Mouse (Mus musculus) mouse embryonic stem cell (cell line): Measurements from ENCODE around the gene Gpr146.

Experiments
- in situ Hi-C, 2 experiments: fragments of 300-500 bp; cut with MboI; formaldehyde crosslinking; loops; 1 replicate in 1 of 2; 3 replicates in 1 of 2; pipeline ENCODE4 v1.14.3; 2019 to 2020; ENCODE audit warnings: low sequenced_read_pairs in 2 of 2, low pct_unique_long_range_greater_than_20kb in 1 of 2, mixed read lengths in 1 of 2; ENCODE audit not compliant: unreplicated experiment in 1 of 2

Gpr146 gene

GRCm38 (mm10) chr5:139392219-139393196, 15.0 kb downstream of the Gpr146 start:
- in situ Hi-C loops, result no loop called here

GRCm38 (mm10) chr5:139393197-139393588, 15.7 kb downstream of the Gpr146 start:
- in situ Hi-C loops, result no loop called here

GRCm38 (mm10) chr5:139394399-139394798, 16.9 kb downstream of the Gpr146 start:
- in situ Hi-C loops, result no loop called here

- in situ Hi-C loops, result no loop called here
Measured at GRCm38 (mm10) chr5:139395528-139395927, 18.0 kb downstream of the Gpr146 start.

GRCm38 (mm10) chr5:139397359-139397916, 19.9 kb downstream of the Gpr146 start:
- in situ Hi-C loops, result no loop called here

- in situ Hi-C loops, result no loop called here
Measured at GRCm38 (mm10) chr5:139397959-139398753, 20.7 kb downstream of the Gpr146 start.

- in situ Hi-C loops, result no loop called here
Measured at GRCm38 (mm10) chr5:139398786-139399185, 21.3 kb downstream of the Gpr146 start.

- in situ Hi-C loops, result no loop called here
Measured at GRCm38 (mm10) chr5:139399991-139400390, 22.5 kb downstream of the Gpr146 start.

- in situ Hi-C loops, result no loop called here
Measured at GRCm38 (mm10) chr5:139402106-139402505, 24.6 kb downstream of the Gpr146 start.

GRCm38 (mm10) chr5:139403692-139404260, 26.3 kb downstream of the Gpr146 start:
- in situ Hi-C loops, result no loop called here

GRCm38 (mm10) chr5:139404801-139405401, 27.4 kb downstream of the Gpr146 start, which contains the start of gene C130050O18Rik:
TSS of gene C130050O18Rik (plus strand) at chr5:139405280.
- in situ Hi-C loops, result no loop called here

GRCm38 (mm10) chr5:139405478-139405877, 28.0 kb downstream of the Gpr146 start:
- in situ Hi-C loops, result no loop called here

GRCm38 (mm10) chr5:139405953-139406352, 28.5 kb downstream of the Gpr146 start:
- in situ Hi-C loops, result no loop called here

GRCm38 (mm10) chr5:139407121-139407885, 29.8 kb downstream of the Gpr146 start:
- in situ Hi-C loops, result no loop called here

- in situ Hi-C loops, result no loop called here
Measured at GRCm38 (mm10) chr5:139408511-139408910, 31.0 kb downstream of the Gpr146 start.

GRCm38 (mm10) chr5:139409412-139409811, 31.9 kb downstream of the Gpr146 start:
- in situ Hi-C loops, result no loop called here

- in situ Hi-C loops, result no loop called here
Measured at GRCm38 (mm10) chr5:139410056-139410455, 32.6 kb downstream of the Gpr146 start.

GRCm38 (mm10) chr5:139411117-139411516, 33.6 kb downstream of the Gpr146 start:
- in situ Hi-C loops, result no loop called here
